Mouse (Mus musculus): Measurements from ENCODE around the gene Foxn3. TPM values are rescaled to one million over a fixed set of nuclear protein-coding genes. Genes with fewer than 3 reads are reported as not detected.
A peak's percentile ranks its signal among the peaks of the same experiment; 100 is the strongest.

Gene Foxn3
- total RNA-seq (2017): 28.7 and 41.7 TPM in 2 replicates

DNA sequence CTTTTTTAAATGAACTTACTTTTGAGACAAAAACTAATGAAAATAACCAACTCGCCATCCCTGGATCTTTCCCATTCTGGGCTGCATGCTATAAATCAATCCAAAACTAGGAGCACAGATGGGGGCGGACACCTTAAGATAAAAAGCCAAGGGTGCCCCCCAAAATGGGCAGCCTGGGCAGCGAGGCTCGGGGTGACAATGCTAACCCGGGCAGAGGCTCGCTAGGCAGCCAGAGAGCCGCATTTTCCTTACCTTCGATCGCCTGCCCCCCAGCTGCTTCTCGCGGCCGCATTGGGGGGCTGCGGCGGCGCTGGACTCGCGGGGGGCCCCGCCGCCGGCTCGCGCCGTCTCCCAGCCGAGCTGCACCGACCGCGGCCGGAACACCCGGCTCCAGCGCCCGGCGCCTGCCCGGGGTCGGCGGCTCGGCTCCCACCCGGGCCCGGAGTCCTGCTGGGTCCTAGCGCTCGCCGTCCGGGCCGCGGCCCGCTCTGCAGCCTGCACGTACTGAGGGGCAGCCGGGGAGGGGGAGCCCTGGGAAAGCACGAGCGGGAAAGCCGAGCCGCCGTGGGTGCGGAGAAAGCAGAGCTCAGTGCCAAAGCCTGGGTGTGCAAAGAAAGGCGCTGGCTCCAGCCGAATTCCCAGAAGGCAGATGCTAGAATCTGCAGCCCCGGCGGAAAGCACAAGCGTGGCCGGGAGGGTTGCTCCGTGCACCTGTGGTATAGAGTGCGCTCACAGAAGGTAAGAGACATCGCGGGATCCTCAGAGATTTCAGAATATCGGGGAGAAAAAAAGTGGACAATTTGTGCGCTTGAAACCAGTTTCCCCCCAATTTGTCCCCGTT is at the start of gene Foxn3:
Gene Foxn3, minus strand, starts transcription at position 364 of the 841 bp plus-strand sequence.
- ATAC-seq (replicated peaks; ENCODE audit: low read depth, poor library complexity, severe bottlenecking): peak; percentile 20; the same call in 1 of the 2 replicates

DNA sequence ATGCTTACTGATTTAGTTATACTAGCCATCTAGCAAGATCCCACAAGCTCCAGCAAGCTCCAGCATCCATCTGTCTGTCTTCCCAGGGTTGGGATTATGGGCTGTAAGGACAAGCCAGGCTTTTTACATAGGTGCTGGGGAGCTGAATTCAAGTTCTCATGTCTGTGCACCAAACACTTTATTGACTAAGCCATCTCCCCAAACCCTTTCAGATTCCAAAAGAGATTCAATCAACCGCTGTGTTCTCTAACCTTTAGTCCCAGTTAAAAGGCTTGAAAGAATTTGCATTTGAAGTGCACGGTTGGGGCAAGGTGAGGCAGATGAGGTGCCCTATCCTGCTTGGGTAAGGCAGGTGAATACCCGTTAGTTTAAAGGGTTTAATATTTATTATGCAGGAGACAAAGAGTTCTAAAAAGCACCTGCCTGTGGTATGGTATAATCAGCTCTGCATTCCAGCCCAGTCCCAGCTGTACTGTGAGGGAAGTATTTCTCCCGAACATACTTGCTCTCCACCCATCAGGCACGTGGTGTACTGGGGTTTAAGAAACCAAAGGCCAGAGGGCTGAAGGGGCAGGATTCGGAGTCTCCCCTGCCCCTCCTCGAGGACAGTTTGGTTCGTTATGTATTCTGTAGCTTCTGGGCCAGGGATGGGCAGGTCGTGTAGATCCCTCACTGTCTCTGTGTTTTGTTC is 48.9 kb upstream of the Foxn3 start:
- ATAC-seq (replicated peaks; ENCODE audit: low read depth, poor library complexity, severe bottlenecking): no peak

DNA sequence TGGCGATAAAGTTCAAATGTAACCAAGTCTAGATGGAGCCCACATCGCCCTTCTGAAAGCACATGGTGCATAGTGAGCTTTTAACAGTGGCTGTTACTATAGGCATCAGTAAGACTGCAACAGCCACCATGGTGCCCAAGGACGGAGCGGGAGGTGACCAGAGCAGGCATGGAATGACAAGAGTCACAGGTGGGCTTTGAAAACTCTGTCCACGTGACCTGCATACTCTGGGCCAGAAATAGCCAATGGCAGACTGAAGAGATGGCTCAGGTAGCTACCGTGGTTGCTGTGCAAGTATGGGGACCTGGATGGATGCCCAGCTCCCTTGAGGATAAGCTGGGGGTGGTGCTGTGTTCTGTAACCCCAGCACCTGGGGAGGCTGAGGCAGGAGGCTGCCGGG is 47.5 kb upstream of the Foxn3 start:
- ATAC-seq (replicated peaks; ENCODE audit: low read depth, poor library complexity, severe bottlenecking): no peak

DNA sequence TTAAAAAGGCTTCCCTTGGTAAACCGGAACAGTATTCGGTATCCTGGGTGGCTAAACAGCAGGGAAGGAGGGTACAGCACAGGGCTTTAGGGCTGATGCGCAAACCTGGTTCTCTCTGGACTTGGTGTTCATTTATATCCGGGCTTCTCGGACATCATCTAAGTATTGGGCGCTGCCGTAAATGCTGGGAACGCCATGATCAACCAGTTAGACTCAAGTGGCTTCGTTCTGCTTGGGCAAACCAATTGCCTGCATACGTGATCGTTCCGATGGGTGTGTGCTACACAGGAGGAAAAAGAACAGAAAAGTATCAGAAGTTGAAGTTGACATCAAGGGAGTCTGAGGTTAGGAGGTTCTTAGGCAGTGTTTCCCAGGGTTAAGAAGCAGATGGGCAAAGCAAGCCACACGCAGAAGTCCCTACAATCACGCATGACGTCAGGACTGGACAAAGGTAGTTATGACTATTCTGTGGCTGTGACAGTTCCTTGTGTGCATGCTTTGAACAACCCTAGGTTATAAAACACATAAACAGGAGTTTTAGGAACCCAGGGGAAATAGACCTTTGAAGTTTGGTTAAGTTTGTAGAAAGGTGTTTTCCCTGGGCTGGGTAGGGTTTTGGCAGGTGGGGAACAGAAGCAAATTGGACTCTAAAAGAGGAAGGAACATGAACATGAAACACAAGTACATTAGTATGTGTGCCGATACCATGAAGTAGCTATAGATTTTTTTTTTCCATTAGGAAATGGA is 46.9 kb upstream of the Foxn3 start:
- ATAC-seq (replicated peaks; ENCODE audit: low read depth, poor library complexity, severe bottlenecking): no peak

- ATAC-seq (replicated peaks; ENCODE audit: low read depth, poor library complexity, severe bottlenecking): no peak
Measured at GRCm38 (mm10) chr12:99609643-99610042, 46.3 kb upstream of the Foxn3 start.

GRCm38 (mm10) chr12:99608279-99608955 is 45.0 kb upstream of the Foxn3 start:
- peak; percentile 72 for ATAC-seq (replicated peaks; ENCODE audit: low read depth, poor library complexity, severe bottlenecking)

DNA sequence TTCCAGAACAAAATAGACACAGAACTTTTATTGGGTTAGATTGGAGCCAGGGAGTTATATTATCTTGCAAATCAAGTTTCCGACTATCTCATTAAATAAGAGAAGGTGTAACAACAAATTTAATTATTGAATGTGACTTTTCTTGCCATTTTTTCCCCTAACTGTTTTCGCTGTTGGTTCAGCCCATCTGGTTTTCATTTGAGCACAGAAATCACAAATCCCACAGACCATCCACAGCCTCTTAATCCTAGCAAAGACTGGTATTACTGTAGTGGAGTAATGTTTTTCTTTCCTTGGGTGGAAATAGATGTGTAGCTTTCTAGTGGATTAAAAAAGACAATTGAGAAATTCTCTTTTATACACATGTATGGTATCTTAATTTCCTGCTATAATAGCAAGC is 40.0 kb upstream of the Foxn3 start:
- ATAC-seq (replicated peaks; ENCODE audit: low read depth, poor library complexity, severe bottlenecking): no peak

DNA sequence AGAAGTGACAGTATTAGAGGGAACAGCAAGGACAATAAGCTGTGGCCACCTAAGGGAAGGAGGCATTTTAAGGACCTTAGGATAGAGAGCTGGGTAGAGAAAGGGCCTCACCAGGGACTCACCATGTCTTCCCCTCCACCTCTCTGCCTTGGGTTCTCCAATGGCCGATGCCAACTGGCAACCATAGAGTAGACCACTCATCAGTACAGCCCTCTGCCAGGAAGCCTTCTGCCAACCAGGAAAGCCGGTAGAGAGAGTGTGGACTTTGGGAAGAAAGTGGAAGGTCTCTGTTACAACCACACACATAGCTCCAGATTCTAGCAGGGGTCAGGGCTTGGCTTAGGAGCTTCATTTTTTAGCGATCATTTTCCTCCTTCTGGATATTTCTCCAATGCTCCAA is 38.5 kb upstream of the Foxn3 start:
- no peak for ATAC-seq (replicated peaks; ENCODE audit: low read depth, poor library complexity, severe bottlenecking)

GRCm38 (mm10) chr12:99601392-99601791 is 38.0 kb upstream of the Foxn3 start:
- ATAC-seq (replicated peaks; ENCODE audit: low read depth, poor library complexity, severe bottlenecking): no peak

DNA sequence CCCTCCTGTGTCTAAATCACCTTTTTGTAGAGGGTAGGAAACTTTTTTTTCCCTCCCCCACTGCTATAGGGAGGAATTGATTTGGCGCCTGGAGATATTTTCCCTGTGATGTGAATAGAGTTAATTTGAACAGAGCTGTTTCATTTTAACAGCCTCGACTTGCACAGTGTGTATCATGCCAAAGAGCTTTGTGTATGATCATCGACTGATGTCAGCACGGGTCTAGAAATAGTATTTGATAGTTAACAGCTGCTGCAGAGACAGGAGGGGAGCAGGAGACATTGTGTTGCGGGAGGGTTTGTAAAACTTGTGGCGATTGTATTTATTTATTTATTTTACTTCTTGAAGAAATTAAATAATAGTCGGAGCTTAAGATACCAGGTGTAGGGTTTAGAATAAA is 36.2 kb upstream of the Foxn3 start:
- no peak for ATAC-seq (replicated peaks; ENCODE audit: low read depth, poor library complexity, severe bottlenecking)

GRCm38 (mm10) chr12:99596397-99596796 is 33.0 kb upstream of the Foxn3 start:
- no peak for ATAC-seq (replicated peaks; ENCODE audit: low read depth, poor library complexity, severe bottlenecking)

DNA sequence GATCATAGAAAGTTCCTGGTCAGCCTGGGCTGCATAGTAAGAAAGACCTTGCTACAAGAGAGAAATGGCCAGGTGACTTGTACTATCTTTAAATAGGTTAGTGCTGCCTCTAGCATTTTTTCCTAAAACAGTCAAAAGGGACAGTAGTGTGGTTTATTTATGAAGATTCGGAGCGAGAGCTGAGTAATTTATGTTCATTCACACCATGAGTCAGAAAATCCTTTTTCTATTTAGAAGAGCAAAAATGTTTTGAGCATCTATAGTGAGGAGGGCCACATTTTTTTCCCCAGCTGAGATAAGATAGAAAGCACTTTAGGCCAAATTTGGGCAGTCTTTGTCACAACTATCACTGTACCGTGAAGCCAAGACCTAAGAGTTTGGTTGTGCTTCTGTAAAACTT is 24.0 kb upstream of the Foxn3 start:
- no peak for ATAC-seq (replicated peaks; ENCODE audit: low read depth, poor library complexity, severe bottlenecking)

DNA sequence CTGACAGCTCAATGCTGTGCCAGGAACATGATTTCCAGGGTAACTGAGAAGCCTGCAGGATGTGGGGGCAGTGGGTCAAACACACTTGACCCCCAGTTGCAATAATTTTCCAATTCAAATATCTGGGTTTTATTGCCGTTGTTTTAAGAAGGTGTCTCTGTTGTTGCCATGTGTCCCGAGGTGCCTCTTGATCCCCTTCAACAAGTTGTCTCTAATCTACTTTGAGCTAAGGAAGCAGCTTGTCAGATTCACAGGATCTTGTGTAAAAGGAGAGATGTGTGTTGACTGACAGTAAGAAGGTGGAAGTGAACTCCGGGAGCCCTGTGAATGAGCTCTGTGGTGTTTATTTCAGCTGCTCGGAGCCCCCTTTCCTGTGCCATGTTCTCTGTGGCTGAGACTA is 16.6 kb upstream of the Foxn3 start:
- ATAC-seq (replicated peaks; ENCODE audit: low read depth, poor library complexity, severe bottlenecking): no peak

DNA sequence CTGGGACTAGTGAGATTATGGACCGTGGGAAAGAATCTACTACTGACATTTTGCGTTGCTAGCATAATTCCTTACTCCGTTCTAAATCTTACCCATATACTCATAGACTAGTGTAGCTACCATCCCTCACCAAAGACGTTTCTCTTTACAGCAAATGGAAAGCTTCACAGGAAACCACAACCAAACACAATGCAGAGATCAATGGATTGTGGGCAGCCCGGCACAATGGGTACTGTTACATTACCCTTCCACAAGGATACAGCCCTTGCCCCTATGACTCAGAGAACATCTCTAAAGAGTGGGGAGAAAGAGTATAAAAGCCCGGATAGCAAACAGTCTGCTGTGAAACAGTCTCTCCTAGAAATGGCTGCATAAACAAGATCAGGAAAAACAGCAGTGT is 13.3 kb upstream of the Foxn3 start:
- ATAC-seq (replicated peaks; ENCODE audit: low read depth, poor library complexity, severe bottlenecking): peak; percentile 42; the same call in 1 of the 2 replicates

DNA sequence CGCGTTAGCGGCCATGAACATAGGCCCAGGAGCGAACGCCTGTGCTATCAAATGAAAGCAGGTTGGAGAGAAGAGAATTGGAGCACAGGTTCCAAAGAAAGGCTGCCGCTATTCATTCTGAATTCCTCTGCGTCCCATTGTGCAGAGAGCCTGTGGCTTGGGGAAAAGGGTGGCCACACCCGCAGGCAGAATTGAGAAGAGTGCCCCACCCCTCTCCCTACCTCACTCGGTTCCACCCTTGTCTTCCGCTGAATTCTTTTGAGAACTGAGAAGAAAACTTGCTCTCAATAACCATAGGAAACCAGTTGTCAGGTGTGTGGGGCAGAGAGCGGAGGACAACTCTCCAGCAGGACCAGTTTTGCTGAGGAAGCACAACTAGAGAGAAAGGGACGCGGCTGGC is 10.9 kb upstream of the Foxn3 start:
- 0 out of 2 replicates have a peak, but pooled peaks have one; percentile 42 for ATAC-seq (replicated peaks; ENCODE audit: low read depth, poor library complexity, severe bottlenecking)

DNA sequence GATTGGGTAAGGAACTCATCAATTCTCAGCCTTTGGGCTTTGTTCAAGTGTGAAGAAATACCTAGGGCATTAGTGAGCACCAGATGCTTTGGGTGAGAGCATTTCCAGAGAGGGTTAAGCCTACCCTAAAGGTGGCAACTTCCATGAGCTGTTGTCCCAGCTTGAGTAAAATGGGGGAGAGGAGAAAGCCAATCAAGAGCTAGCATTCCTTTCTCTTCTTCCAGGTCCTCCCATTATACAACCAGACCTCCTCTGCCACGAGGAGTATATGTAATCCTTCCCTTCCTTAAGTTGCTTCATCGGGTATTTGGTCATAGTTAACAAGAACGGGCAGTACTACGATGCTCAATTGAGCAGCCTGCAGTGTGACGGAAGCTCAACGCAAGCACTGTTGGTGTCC is 9.7 kb upstream of the Foxn3 start:
- ATAC-seq (replicated peaks; ENCODE audit: low read depth, poor library complexity, severe bottlenecking): no peak

DNA sequence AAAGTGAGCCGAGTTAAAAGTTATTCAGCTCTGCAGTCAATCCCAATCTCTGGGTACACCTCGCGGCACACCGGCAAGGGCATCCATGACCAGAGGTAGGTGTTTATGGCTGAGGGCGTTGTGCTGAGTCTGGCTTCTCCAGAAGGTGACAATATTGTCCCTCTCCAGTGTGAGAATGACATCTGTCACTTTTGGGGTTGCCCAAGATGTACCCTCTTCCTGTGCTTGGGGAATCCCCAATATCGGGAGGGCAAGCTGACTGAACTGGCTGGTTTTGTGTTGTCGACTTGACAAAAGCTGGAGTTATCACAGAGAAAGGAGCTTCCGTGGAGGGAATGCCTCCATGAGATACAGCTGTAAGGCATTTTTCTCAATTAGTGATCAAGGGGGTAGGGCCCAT is 8.6 kb upstream of the Foxn3 start:
- no peak for ATAC-seq (replicated peaks; ENCODE audit: low read depth, poor library complexity, severe bottlenecking)

- no peak for ATAC-seq (replicated peaks; ENCODE audit: low read depth, poor library complexity, severe bottlenecking)
Measured at GRCm38 (mm10) chr12:99570197-99570956, 7.0 kb upstream of the Foxn3 start.

DNA sequence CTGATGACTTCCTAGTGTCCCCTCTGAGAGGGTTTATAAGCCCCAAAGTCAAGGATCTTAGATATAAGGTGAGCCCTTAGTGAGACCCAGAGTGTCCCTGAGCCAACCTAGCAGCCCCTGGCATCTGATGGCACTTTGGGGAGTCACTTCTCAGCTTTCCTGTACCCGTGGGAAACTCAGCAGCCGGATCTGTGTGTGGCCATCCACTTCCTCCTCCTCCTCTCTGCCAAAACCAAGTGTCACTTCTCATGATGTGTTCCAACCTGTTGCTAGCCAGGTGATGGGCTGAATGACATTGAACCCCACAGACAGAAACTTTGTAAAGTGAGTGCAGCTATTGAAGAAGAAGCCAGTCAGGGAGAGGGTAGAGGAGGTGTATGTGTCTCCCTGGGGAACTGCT is 2.2 kb upstream of the Foxn3 start:
- ATAC-seq (replicated peaks; ENCODE audit: low read depth, poor library complexity, severe bottlenecking): no peak
